Mouse (Mus musculus): Measurements from ENCODE around the gene Prss22.
"Not testable (repeated sequence)": the region's sequence is repeated elsewhere in the genome, so short reads cannot be mapped to it uniquely, and the experiment has no call there.

Gene Prss22

GRCm38 (mm10) chr17:23947486-23947885 lies 50.4 kb downstream of the Prss22 start:
- not testable (repeated sequence) for DNase-seq (ENCODE audit: low spot score in 2 of 2)
